Mouse (Mus musculus) neural tube, embryonic 14.5 days (tissue): Measurements from ENCODE around the gene Map3k3. TPM values are rescaled to one million over a fixed set of nuclear protein-coding genes. Genes with fewer than 3 reads are reported as not detected.
"Not testable (repeated sequence)": the region's sequence is repeated elsewhere in the genome, so short reads cannot be mapped to it uniquely, and the experiment has no call there.

Experiments used
- ATAC-seq: fragments of 200-750 bp; cut with Nextera tagmentation; 2 replicates; pipeline ENCODE4 v1.8.0; 2017; ENCODE audit warnings: low read depth, mild to moderate bottlenecking, moderate TSS enrichment, moderate library complexity
- H3K27ac ChIP-seq: fragments of 300-500 bp; sonication (generic); 2 replicates; pipeline ENCODE4 v1.5.1; 2014; ENCODE audit warnings: low read depth, mild to moderate bottlenecking, control low read depth, low read length, moderate library complexity, mixed read lengths
- H3K27me3 ChIP-seq: fragments of 300-500 bp; sonication (generic); 2 replicates; pipeline ENCODE4 v1.6.1; 2014; ENCODE audit warnings: low read length; ENCODE audit not compliant: control insufficient read depth, insufficient read depth
- H3K36me3 ChIP-seq: fragments of 300-500 bp; sonication (generic); 2 replicates; pipeline ENCODE4 v1.6.1; 2014; ENCODE audit warnings: low read length, mixed read lengths; ENCODE audit not compliant: control insufficient read depth, insufficient read depth
- H3K4me1 ChIP-seq: fragments of 300-500 bp; sonication (generic); 2 replicates; pipeline ENCODE4 v1.6.1; 2014; ENCODE audit warnings: low read length; ENCODE audit not compliant: control insufficient read depth, insufficient read depth
- H3K4me2 ChIP-seq: fragments of 300-500 bp; sonication (generic); 2 replicates; pipeline ENCODE4 v1.6.1; 2014; ENCODE audit warnings: mild to moderate bottlenecking, low read depth, low read length, control low read depth
- H3K4me3 ChIP-seq: fragments of 300-500 bp; sonication (generic); 2 replicates; pipeline ENCODE4 v1.5.1; 2014; ENCODE audit warnings: low read depth, low read length, control low read depth, mixed read lengths
- H3K9ac ChIP-seq: fragments of 300-500 bp; sonication (generic); replicated peaks from 2 replicates; pipeline ENCODE4 v1.6.1; 2014; ENCODE audit warnings: low read depth, mild to moderate bottlenecking, control low read depth, low read length, mixed read lengths
- H3K9me3 ChIP-seq: fragments of 300-500 bp; sonication (generic); 2 replicates; pipeline ENCODE4 v1.6.1; 2016; ENCODE audit warnings: low read length; ENCODE audit not compliant: control insufficient read depth
- WGBS: fragments of 180-500 bp; shearing (Covaris S2); extraction: QIAGEN DNeasy Blood & Tissue Kit; methylation state at CpG from one replicate; pipeline ENCODE4 v1.1.7; 2014; 5-methylcytosine and 5-hydroxymethylcytosine counted together
- polyA plus RNA-seq: library from polyadenylated mRNA; unstranded; fragments of >200 nt; fragmentation: Nextera tagmentation; extraction: Ambion mirVana; gene quantifications from 2 replicates; pipeline ENCODE4 v1.2.1, GENCODE M21; 2014

Gene Map3k3
- polyA plus RNA-seq, 1 experiment from 2014 or later: 11.0 TPM

GRCm38 (mm10) chr11:106122221-106122620 is 37.8 kb downstream of the Map3k3 start:
- Histone ChIP-seq H3K9ac (no peak overlapping the region), H3K27ac (no peak overlapping the region), H3K4me2 (no peak overlapping the region), H3K4me1 (no peaks in the 10 kb centered on the region), H3K27me3 (no peaks in the 10 kb centered on the region), H3K9me3 (no peaks in the 10 kb centered on the region), H3K4me3 (no peak overlapping the region), H3K36me3 (peaks cover 30% of the 10 kb centered on the region; the same call in 1 of the 2 replicates)
- no peak for ATAC-seq
- WGBS: 97% methylated on average over 5 of the region's 5 CpGs

- H3K9me3 ChIP-seq: no peaks in the 10 kb centered on the region
- no peak overlapping the region for H3K4me3 ChIP-seq
- no peak overlapping the region for H3K9ac ChIP-seq
- WGBS: 88% methylated on average over 3 of the region's 3 CpGs
- H3K27ac ChIP-seq: no peak overlapping the region
- no peaks in the 10 kb centered on the region for H3K27me3 ChIP-seq
- no peak for ATAC-seq
- H3K36me3 ChIP-seq: peaks cover 28% of the 10 kb centered on the region; the same call in 1 of the 2 replicates
- H3K4me1 ChIP-seq: no peaks in the 10 kb centered on the region
- H3K4me2 ChIP-seq: no peak overlapping the region
These were observed 38.3 kb downstream of the Map3k3 start for GRCm38 (mm10) chr11:106122736-106123135.

- no peak overlapping the region for H3K9ac ChIP-seq
- ATAC-seq: no peak
- H3K27ac ChIP-seq: no peak overlapping the region
- no peaks in the 10 kb centered on the region for H3K27me3 ChIP-seq
- H3K9me3 ChIP-seq: no peaks in the 10 kb centered on the region
- no peaks in the 10 kb centered on the region for H3K4me1 ChIP-seq
- H3K4me2 ChIP-seq: no peak overlapping the region
- 77% methylated on average over 4 of the region's 4 CpGs for WGBS
- peaks cover 19% of the 10 kb centered on the region; the same call in 1 of the 2 replicates for H3K36me3 ChIP-seq
- no peak overlapping the region for H3K4me3 ChIP-seq
These were observed 40.4 kb downstream of the Map3k3 start for GRCm38 (mm10) chr11:106124784-106125183.

GRCm38 (mm10) chr11:106125827-106126226 is 41.4 kb downstream of the Map3k3 start:
- Histone ChIP-seq H3K27me3 (no peaks in the 10 kb centered on the region), H3K4me3 (no peak overlapping the region), H3K9me3 (no peaks in the 10 kb centered on the region), H3K27ac (no peak overlapping the region), H3K9ac (no peak overlapping the region), H3K36me3 (peaks cover 22% of the 10 kb centered on the region; the same call in 1 of the 2 replicates), H3K4me2 (no peak overlapping the region), H3K4me1 (no peaks in the 10 kb centered on the region)
- ATAC-seq: no peak
- 78% methylated on average over 1 of the region's 1 CpGs for WGBS

GRCm38 (mm10) chr11:106126727-106127373 is 42.4 kb downstream of the Map3k3 start:
- not testable (repeated sequence) for H3K9ac ChIP-seq, ATAC-seq

GRCm38 (mm10) chr11:106129477-106129876 is 45.1 kb downstream of the Map3k3 start:
- H3K9me3 ChIP-seq: no peaks in the 10 kb centered on the region
- H3K36me3 ChIP-seq: peaks cover 11% of the 10 kb centered on the region; the same call in 1 of the 2 replicates
- WGBS: 97% methylated on average over 1 of the region's 1 CpGs
- H3K9ac ChIP-seq: no peak overlapping the region
- H3K4me3 ChIP-seq: no peak overlapping the region
- H3K4me2 ChIP-seq: no peak overlapping the region
- no peak for ATAC-seq
- no peaks in the 10 kb centered on the region for H3K27me3 ChIP-seq
- no peaks in the 10 kb centered on the region; the same call in 1 of the 2 replicates for H3K4me1 ChIP-seq
- H3K27ac ChIP-seq: no peak overlapping the region

More at GRCm38 (mm10) chr11:106126727-106127373, 42.4 kb downstream of the Map3k3 start:
- not testable (repeated sequence) for H3K4me2 ChIP-seq, H3K4me1 ChIP-seq, H3K27ac ChIP-seq, H3K27me3 ChIP-seq, H3K9me3 ChIP-seq, H3K4me3 ChIP-seq
- WGBS: 99% methylated on average over 4 of the region's 6 CpGs
- H3K36me3 ChIP-seq: peaks cover 22% of the 10 kb centered on the region; the same call in 1 of the 2 replicates

- no peak overlapping the region for H3K4me2 ChIP-seq
- H3K9ac ChIP-seq: no peak overlapping the region
- H3K36me3 ChIP-seq: peaks cover 8% of the 10 kb centered on the region; the same call in 1 of the 2 replicates
- H3K27ac ChIP-seq: no peak overlapping the region
- H3K4me1 ChIP-seq: peaks cover 5% of the 10 kb centered on the region; the same call in 1 of the 2 replicates
- H3K9me3 ChIP-seq: no peaks in the 10 kb centered on the region
- no peaks in the 10 kb centered on the region for H3K27me3 ChIP-seq
- ATAC-seq: no peak
- H3K4me3 ChIP-seq: no peak overlapping the region
- 83% methylated on average over 5 of the region's 5 CpGs for WGBS
These were observed 48.1 kb downstream of the Map3k3 start for GRCm38 (mm10) chr11:106132516-106132915.

GRCm38 (mm10) chr11:106134580-106135528 is 50.4 kb downstream of the Map3k3 start:
- Histone ChIP-seq H3K27ac (peak overlapping the region; percentile 77), H3K36me3 (peaks cover 7% of the 10 kb centered on the region; the same call in 1 of the 2 replicates), H3K9me3 (no peaks in the 10 kb centered on the region), H3K4me3 (no peak overlapping the region), H3K4me2 (no peak overlapping the region), H3K27me3 (no peaks in the 10 kb centered on the region), H3K9ac (no peak overlapping the region), H3K4me1 (peaks cover 5% of the 10 kb centered on the region; the same call in 1 of the 2 replicates)
- WGBS: 35% methylated on average over 8 of the region's 8 CpGs
- ATAC-seq: no peak

- Histone ChIP-seq H3K27ac (no peak overlapping the region), H3K4me3 (no peak overlapping the region), H3K27me3 (no peaks in the 10 kb centered on the region), H3K9me3 (no peaks in the 10 kb centered on the region), H3K4me1 (no peaks in the 10 kb centered on the region), H3K9ac (no peak overlapping the region), H3K36me3 (peaks cover 47% of the 10 kb centered on the region), H3K4me2 (no peak overlapping the region)
- ATAC-seq: no peak
- 91% methylated on average over 3 of the region's 3 CpGs for WGBS
These were observed 66.8 kb downstream of the Map3k3 start for GRCm38 (mm10) chr11:106151219-106151618.
